Mouse (Mus musculus) thymus, postnatal 10 days (tissue): Measurements from ENCODE around the gene Camk1g.

ENCODE experiments used
- DNase-seq, 2 experiments: peaks; one replicate each; pipeline ENCODE4 v3.0.0; 2021; ENCODE audit warnings: low spot score in 2 of 2

The Camk1g gene

GRCm38 (mm10) chr1:193376478-193377134 is 6.5 kb upstream of the Camk1g start:
- DNase-seq = peak; percentile 36 to 69

GRCm38 (mm10) chr1:193373906-193374413 is 3.9 kb upstream of the Camk1g start:
- no peak for DNase-seq

GRCm38 (mm10) chr1:193369091-193369490 is 1.0 kb downstream of the Camk1g start:
- DNase-seq = no peak

- no peak for DNase-seq
Measured at GRCm38 (mm10) chr1:193368055-193368454, 2.0 kb downstream of the Camk1g start.

- peak; percentile 58 to 76 for DNase-seq
Measured at GRCm38 (mm10) chr1:193363801-193364231, 6.3 kb downstream of the Camk1g start.

GRCm38 (mm10) chr1:193362078-193362477 is 8.0 kb downstream of the Camk1g start:
- DNase-seq = no peak

GRCm38 (mm10) chr1:193361181-193361580 is 8.9 kb downstream of the Camk1g start:
- no peak for DNase-seq

- no peak for DNase-seq
Measured at GRCm38 (mm10) chr1:193359199-193359598, 10.9 kb downstream of the Camk1g start.

- DNase-seq = no peak
Measured at GRCm38 (mm10) chr1:193351583-193351982, 18.5 kb downstream of the Camk1g start.

GRCm38 (mm10) chr1:193350546-193350801 is 19.6 kb downstream of the Camk1g start:
- no peak for DNase-seq

GRCm38 (mm10) chr1:193349702-193350545 is 20.2 kb downstream of the Camk1g start:
- DNase-seq = peak; percentile 32 to 33

GRCm38 (mm10) chr1:193348261-193348962 is 21.7 kb downstream of the Camk1g start:
- DNase-seq = no peak

GRCm38 (mm10) chr1:193346908-193347307 is 23.2 kb downstream of the Camk1g start:
- no peak for DNase-seq

- peak; percentile 45 to 50 for DNase-seq
Measured at GRCm38 (mm10) chr1:193344976-193345375, 25.1 kb downstream of the Camk1g start.

- DNase-seq = no peak
Measured at GRCm38 (mm10) chr1:193343853-193344252, 26.2 kb downstream of the Camk1g start.

GRCm38 (mm10) chr1:193342198-193342946 is 27.7 kb downstream of the Camk1g start:
- no peak for DNase-seq

- DNase-seq = peak; percentile 78 to 86
Measured at GRCm38 (mm10) chr1:193338363-193338995, 31.6 kb downstream of the Camk1g start.

- DNase-seq = peak; percentile 46 to 50
Measured at GRCm38 (mm10) chr1:193337787-193338310, 32.2 kb downstream of the Camk1g start.

- DNase-seq = peak; percentile 61 to 73
Measured at GRCm38 (mm10) chr1:193337018-193337321, 33.1 kb downstream of the Camk1g start.

GRCm38 (mm10) chr1:193336122-193337017 is 33.7 kb downstream of the Camk1g start:
- DNase-seq = no peak
